Mouse (Mus musculus): ENCODE results near the gene Fntb.

GRCm38 (mm10) chr12:76906278-76906677 lies 140.9 kb downstream of the Fntb start:
- TF ChIP-seq CTCF (IDR thresholded peaks at IDR 0.05) (no peak), EP300 (IDR thresholded peaks at IDR 0.05) (no peak)
